Mouse (Mus musculus) B cell, adult 62 days (primary cell): ENCODE results near the gene Zdhhc12. TPM values are rescaled to one million over a fixed set of nuclear protein-coding genes. Genes with fewer than 3 reads are reported as not detected.

Experiments
- total RNA-seq: library from RNA; stranded (reverse); gene quantifications from 4 replicates; pipeline ENCODE4 v1.2.4, GENCODE M21; 2023

Zdhhc12 gene
- 13.0 to 18.0 TPM (median 14.9 TPM) in 4 replicates for total RNA-seq

DNA sequence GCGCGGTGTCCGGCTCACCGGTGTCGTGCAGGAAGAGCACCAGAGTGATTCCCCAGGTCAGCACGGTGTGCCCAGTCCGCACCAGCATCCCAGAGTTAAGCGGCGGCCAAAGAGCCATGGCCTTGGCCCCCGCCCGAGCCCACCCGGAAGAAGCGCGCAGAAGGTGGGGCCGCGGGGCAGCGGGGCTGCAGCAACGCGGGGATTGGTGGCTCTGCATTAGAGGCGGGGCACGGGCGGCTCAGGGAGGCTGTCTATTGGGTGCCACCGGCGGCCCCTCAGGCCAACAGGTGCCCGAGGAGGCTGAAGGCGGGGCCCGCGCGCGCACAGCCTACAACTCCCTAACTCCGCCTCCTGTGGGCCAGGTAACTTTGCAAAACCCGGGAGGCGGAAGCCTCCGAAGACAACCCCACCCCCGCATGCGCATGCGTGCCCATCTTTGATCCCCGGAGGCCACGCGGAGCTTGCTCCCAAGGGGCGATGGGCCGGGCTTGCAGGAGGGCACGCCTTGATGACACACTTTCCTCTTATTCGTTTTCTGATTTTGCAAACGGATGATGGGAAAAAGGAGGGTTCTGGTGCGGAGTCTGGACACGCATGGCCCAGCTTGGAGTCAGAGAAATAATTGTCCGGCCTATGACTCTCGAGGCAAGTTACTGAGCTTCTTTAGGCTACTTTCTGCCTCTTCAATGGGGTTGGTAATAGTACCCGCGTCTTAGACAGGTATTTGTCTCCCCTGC, at the start of gene Zdhhc12:
Gene Zdhhc12, minus strand, starts transcription at position 178 of the 737 bp plus-strand sequence.

DNA sequence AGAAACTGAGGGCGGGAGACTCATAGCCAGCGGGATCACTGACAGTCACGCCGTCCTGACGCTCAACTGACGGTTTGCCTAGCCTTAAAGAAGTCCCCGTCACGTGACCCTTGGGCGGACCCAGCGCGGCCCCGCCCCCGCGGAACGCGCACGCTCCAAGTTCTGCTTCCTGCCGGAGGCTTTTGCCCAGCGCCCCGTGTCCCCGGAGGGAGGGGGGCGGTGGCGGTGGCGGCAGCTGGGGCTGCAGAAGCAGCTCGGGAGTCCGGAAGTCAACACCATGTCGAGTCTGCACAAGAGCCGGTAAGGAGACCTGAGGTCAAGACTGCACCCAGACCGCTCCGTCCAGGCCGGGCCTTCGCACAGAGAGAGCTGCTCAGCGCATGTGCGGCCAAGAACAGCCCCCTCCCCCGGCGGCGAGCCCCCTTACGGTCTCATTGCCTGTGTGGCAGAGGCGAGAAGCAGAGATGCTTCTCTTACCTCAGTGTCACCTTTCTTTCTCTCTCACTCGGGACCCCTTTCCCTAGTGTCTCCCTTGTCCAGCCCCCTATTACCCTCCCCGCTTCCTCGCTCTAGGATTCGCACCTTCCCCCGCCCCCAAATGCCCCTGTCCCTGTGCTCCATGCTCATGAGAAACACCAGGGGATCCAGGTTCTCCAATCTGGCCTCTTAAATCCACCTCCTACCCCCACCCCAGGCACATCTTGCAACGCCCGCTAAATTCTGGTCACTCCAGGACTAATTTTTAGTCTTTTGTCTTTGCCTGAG, 40.3 kb upstream of the Zdhhc12 start, which contains the start of gene Tbc1d13:
Gene Tbc1d13, plus strand, starts transcription at position 134 of the 765 bp plus-strand sequence.

DNA sequence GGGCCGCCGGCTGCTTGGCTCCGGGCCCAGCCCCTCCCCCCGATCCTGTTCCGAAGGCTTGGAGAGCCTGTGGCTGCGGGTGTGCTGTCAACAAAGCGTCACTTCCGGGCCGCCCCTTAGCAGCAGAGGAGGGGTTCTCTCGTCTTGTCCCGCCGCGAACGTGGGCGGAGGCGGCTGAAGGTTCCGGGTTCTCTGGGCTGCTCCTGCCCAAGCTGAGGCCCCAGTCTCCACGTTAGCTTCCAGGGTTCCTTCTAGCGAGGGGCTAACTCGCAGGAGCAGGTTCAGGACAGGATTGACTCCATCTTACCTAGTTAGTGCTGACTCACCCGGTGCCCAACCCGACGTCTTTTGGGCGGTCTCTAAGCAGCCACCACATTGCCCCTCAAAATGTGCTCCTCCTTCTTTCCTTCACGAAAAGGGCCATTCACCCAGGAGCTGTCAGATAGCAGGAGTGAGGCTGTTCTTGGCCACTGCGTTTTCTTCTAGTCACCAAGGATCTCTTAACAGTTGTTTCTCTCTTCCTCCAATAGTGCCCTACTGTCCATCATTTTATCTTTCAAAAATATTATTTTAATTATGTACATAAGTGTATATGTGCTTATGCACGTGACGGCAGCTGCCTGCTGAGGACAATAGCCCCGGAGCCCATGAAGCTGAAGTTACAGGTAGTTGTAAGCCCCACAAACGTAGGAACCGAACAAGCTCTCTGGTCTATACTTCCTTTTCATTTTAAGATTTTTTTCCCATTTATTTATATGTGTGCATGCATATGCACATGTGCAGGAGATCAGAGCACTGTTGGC, 31.2 kb upstream of the Zdhhc12 start, which contains the start of gene Zer1:
Gene Zer1, minus strand, starts transcription at position 114 of the 803 bp plus-strand sequence.

DNA sequence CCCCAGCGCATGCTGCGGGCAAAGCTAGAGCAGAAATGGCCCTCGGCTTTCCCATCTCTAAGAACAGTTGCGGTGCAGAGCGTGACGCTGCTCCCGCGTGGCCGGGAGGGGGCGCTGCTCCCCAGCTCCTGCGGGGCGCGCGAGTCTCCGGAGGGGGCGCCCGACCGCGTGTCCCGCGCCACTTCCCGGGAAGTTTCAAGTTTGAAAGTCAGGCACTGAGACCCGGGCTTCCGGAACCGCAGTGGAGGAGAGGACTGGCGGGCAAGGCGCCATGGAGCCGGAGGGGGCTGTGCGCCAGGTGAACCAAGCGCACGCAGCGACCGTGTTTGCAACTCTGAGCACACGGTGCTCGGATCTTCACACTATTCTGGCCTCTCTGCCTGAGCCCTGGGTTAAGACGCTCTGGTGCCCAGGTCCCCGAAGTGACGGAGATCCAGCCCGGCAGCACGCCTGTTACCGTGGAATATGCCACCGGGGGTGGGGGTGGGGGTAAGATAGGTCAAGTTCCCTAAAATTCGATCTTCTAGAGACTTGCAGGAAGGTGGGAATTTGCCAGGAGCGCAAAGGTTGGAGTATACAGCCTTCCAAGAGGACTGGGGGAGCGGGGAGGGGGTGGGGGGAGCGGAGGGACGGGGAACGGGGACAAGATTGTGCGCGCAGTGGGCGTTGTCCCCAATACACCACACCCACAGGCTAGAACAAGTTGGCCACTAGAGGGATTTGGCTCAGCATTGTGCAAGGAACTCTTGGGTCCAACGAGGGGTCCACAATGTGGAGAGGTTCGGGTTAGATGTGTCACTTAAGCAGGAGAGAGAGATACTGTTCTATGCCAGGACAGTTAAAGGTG, 15.7 kb downstream of the Zdhhc12 start, which contains the start of gene Pkn3:
Gene Pkn3, plus strand, starts transcription at position 183 of the 847 bp plus-strand sequence.

DNA sequence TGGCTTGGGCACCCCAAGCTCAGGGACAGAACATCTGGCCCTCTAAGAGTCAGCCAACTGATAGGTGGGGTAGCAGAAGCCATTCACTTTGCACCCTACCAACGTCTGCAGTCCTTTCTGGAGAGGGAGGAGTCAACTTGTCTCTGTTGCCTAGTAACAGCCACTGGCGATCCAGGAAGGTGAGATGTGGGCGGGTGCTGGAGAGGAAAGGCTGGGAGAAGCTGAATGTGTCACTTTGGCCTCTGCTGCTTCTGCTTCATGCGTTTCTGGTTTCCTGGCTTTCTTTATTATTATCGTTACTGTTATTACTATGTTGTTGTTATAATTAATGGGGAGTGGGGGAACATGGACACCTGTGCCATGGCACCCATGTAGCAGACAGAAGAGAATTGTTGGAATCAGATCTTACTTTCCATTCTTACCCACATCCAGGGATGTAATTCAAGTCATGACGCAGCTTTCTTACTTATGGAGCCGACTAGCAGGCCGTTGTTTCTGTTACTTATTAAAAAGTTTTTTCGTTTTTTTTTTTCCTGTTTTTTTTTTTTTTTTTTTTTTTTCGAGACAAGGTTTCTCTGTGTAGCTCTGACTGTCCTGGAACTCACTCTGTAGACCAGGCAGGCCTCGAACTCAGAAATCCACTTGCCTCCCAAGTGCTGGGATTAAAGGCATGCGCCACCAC, 36.1 kb downstream of the Zdhhc12 start, which contains the start of gene Set:
Gene Set, plus strand, starts transcription at position 156 of the 682 bp plus-strand sequence.

DNA sequence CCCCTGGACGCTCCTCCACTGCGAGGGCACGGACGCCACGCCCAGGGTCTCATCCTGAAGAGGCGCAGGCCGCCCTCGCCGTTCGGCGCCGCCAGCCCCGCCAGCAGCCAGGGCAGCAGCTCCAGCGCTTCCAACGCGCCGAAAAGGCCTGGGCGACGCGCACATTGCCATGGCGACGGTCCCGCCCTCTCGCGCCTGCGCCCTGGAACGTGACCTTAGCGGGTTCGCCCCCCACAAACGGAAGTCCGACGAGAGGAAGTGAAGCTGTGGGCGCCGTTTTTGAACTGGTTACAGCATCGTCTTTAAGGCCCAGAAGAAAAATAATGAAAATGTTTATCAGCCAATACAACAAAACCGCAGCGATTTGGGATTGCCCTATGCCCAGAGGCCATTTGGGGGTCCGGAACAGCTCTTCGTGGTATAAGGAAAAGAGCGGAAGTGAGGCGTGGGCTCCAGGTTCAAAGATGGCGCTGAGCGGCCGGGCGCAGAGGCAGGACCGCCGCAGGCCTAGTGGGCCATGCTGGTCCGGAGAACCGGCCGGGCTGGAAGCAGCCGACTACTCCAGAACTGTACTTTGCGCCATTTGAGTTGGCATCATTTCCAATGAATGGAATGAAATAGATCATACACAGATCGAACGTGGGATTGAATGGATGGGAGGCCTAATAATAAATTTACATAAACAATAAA, 44.6 kb downstream of the Zdhhc12 start, which contains the start of gene Wdr34:
Gene Wdr34, minus strand, starts transcription at position 183 of the 690 bp plus-strand sequence.

Other genes with a start within 250 kb of the Zdhhc12 start
- 1.5 to 3.9 TPM (median 1.9 TPM) in 4 replicates for gene Cercam, start 224.5 kb downstream of the Zdhhc12 start, total RNA-seq
- 102 to 113 TPM (median 103 TPM) in 4 replicates for gene Odf2, start 204.4 kb downstream of the Zdhhc12 start, total RNA-seq
- 70.7 to 89.4 TPM (median 75.9 TPM) in 4 replicates for gene Gle1, start 158.2 kb downstream of the Zdhhc12 start, total RNA-seq
- gene Sptan1, start 128.1 kb downstream of the Zdhhc12 start, total RNA-seq = 289 to 315 TPM (median 302 TPM) in 4 replicates
- gene Wdr34, start 44.8 kb downstream of the Zdhhc12 start, total RNA-seq = 0.45 to 3.2 TPM (median 2.0 TPM) in 4 replicates
- 248 to 281 TPM (median 262 TPM) in 4 replicates for gene Set, start 36.3 kb downstream of the Zdhhc12 start, total RNA-seq
- 0.88 to 2.3 TPM (median 1.7 TPM) in 4 replicates for gene Pkn3, start 16.0 kb downstream of the Zdhhc12 start, total RNA-seq
- gene Zer1, start 30.9 kb upstream of the Zdhhc12 start, total RNA-seq = 70.4 to 76.3 TPM (median 73.3 TPM) in 4 replicates
- gene Tbc1d13, start 40.1 kb upstream of the Zdhhc12 start, total RNA-seq = 31.5 to 43.7 TPM (median 37.2 TPM) in 4 replicates
- gene Endog, start 77.8 kb upstream of the Zdhhc12 start, total RNA-seq = 9.1 to 10.6 TPM (median 9.8 TPM) in 4 replicates
- gene Spout1, start 84.8 kb upstream of the Zdhhc12 start, total RNA-seq = 21.7 to 24.0 TPM (median 22.9 TPM) in 4 replicates
- gene Kyat1, start 112.2 kb upstream of the Zdhhc12 start, total RNA-seq = 3.4 to 7.6 TPM (median 6.2 TPM) in 4 replicates
- 26.3 to 31.2 TPM (median 29.3 TPM) in 4 replicates for gene Lrrc8a, start 144.1 kb upstream of the Zdhhc12 start, total RNA-seq
- gene Gm28035, start 146.9 kb upstream of the Zdhhc12 start, total RNA-seq = 2.3 to 4.4 TPM (median 4.1 TPM) in 4 replicates
- 6.1 to 8.7 TPM (median 7.0 TPM) in 4 replicates for gene Phyhd1, start 172.6 kb upstream of the Zdhhc12 start, total RNA-seq
- gene Gm28038, start 187.4 kb upstream of the Zdhhc12 start, total RNA-seq = 5.4 TPM in 1 of 4 replicates, not detected in the others
- 8.9 to 11.2 TPM (median 10.7 TPM) in 4 replicates for gene Dolk, start 192.7 kb upstream of the Zdhhc12 start, total RNA-seq
- gene Nup188, start 192.7 kb upstream of the Zdhhc12 start, total RNA-seq = 42.9 to 59.6 TPM (median 52.2 TPM) in 4 replicates